8 mouse cellular contexts compared by ENCODE assay signal in genomic region chr5:142901846-142902505, GRCm38 (mm10). TPM values are rescaled to one million over a fixed set of nuclear protein-coding genes. Genes with fewer than 3 reads are reported as not detected.
DNase-seq lines count a peak whose midpoint lies in the region; ATAC-seq lines count a peak whose summit lies in the region.

No protein-coding gene starts in this region.

- DNase-seq in lung, postnatal 25 days (ENCODE audit: low spot score), result no peak
- peak; percentile 31 for DNase-seq in embryonic facial prominence, embryonic 10.5 days (ENCODE audit: low spot score)
- DNase-seq in adipocyte (ENCODE audit: low spot score), result no peak
- DNase-seq in cerebellum, postnatal 36 days, result no peak
- no peak for DNase-seq in kidney, postnatal 10 days

- no peaks in the 10 kb centered on the region for H3K9me3 ChIP-seq in lung, embryonic 16.5 days (ENCODE audit: control insufficient read depth, low read length)
- no peaks in the 10 kb centered on the region for H3K9me3 ChIP-seq in embryonic facial prominence, embryonic 10.5 days
- H3K9me3 ChIP-seq in limb, embryonic 13.5 days, result no peaks in the 10 kb centered on the region
- H3K9me3 ChIP-seq in stomach, embryonic 14.5 days (ENCODE audit: control insufficient read depth, low read depth, low read length), result no peaks in the 10 kb centered on the region

- no peak overlapping the region; the same call in 1 of the 2 replicates for H3K4me3 ChIP-seq in lung, embryonic 16.5 days (ENCODE audit: low read length)
- H3K4me3 ChIP-seq in embryonic facial prominence, embryonic 10.5 days, result peak overlapping the region; percentile 34; the same call in 1 of the 2 replicates
- H3K4me3 ChIP-seq in limb, embryonic 13.5 days, result no peak overlapping the region
- no peak overlapping the region for H3K4me3 ChIP-seq in stomach, embryonic 14.5 days (ENCODE audit: low read depth, low read length)

- ATAC-seq in lung, embryonic 16.5 days (ENCODE audit: low read depth), result no peak
- no peak for ATAC-seq in limb, embryonic 13.5 days (ENCODE audit: low FRiP score, low read depth)
- no peak for ATAC-seq in stomach, embryonic 14.5 days (ENCODE audit: insufficient number of reproducible peaks, insufficient read depth, low FRiP score, low read depth)

- peaks cover 52% of the 10 kb centered on the region for H3K36me3 ChIP-seq in lung, embryonic 16.5 days (ENCODE audit: control insufficient read depth, insufficient read depth, low read length)
- H3K36me3 ChIP-seq in embryonic facial prominence, embryonic 10.5 days (replicated peaks), result peaks cover 83% of the 10 kb centered on the region
- H3K36me3 ChIP-seq in limb, embryonic 13.5 days, result peaks cover 68% of the 10 kb centered on the region
- H3K36me3 ChIP-seq in stomach, embryonic 14.5 days (ENCODE audit: control insufficient read depth, insufficient read depth, low read length), result peaks cover 57% of the 10 kb centered on the region

- H3K27me3 ChIP-seq in lung, embryonic 16.5 days (ENCODE audit: control insufficient read depth, insufficient read depth, low read depth, low read length), result no peaks in the 10 kb centered on the region
- H3K27me3 ChIP-seq in embryonic facial prominence, embryonic 10.5 days (replicated peaks; ENCODE audit: low read depth, poor library complexity, severe bottlenecking), result no peaks in the 10 kb centered on the region; the same call in 1 of the 2 replicates
- no peaks in the 10 kb centered on the region for H3K27me3 ChIP-seq in limb, embryonic 13.5 days
- H3K27me3 ChIP-seq in stomach, embryonic 14.5 days (ENCODE audit: control insufficient read depth, insufficient read depth, low read length), result no peaks in the 10 kb centered on the region

- H3K27ac ChIP-seq in lung, embryonic 16.5 days (ENCODE audit: low read length), result 0 out of 2 replicates have a peak overlapping the region, but pooled peaks have one; percentile 14
- no peak overlapping the region for H3K27ac ChIP-seq in embryonic facial prominence, embryonic 10.5 days (replicated peaks)
- peak overlapping the region; percentile 64 for H3K27ac ChIP-seq in limb, embryonic 13.5 days
- peak overlapping the region; percentile 62; the same call in 1 of the 2 replicates for H3K27ac ChIP-seq in stomach, embryonic 14.5 days (ENCODE audit: low read length)

- WGBS in lung, embryonic 16.5 days, result 47% methylated on average over 4 of the region's 4 CpGs
- WGBS in embryonic facial prominence, embryonic 10.5 days, result 73% methylated on average over 4 of the region's 4 CpGs
- 55% methylated on average over 4 of the region's 4 CpGs for WGBS in limb, embryonic 13.5 days
- 33% methylated on average over 4 of the region's 4 CpGs for WGBS in stomach, embryonic 14.5 days

- no peak overlapping the region for H3K9ac ChIP-seq in lung, embryonic 16.5 days (ENCODE audit: low read length)
- no peak overlapping the region for H3K9ac ChIP-seq in limb, embryonic 13.5 days
- H3K9ac ChIP-seq in stomach, embryonic 14.5 days (replicated peaks; ENCODE audit: low read depth, low read length), result no peak overlapping the region

- peaks cover 13% of the 10 kb centered on the region for H3K4me1 ChIP-seq in lung, embryonic 16.5 days (replicated peaks; ENCODE audit: control insufficient read depth, insufficient read depth, low read length)
- peaks cover 20% of the 10 kb centered on the region for H3K4me1 ChIP-seq in embryonic facial prominence, embryonic 10.5 days
- peaks cover 26% of the 10 kb centered on the region for H3K4me1 ChIP-seq in limb, embryonic 13.5 days
- H3K4me1 ChIP-seq in stomach, embryonic 14.5 days (ENCODE audit: control insufficient read depth, insufficient read depth, low read length), result peaks cover 11% of the 10 kb centered on the region

- H3K4me2 ChIP-seq in lung, embryonic 16.5 days (ENCODE audit: low read depth, low read length), result no peak overlapping the region
- H3K4me2 ChIP-seq in limb, embryonic 13.5 days (replicated peaks), result no peak overlapping the region
- H3K4me2 ChIP-seq in stomach, embryonic 14.5 days (replicated peaks; ENCODE audit: low read depth, low read length), result no peak overlapping the region

RNA-seq across cellular contexts. Expression of gene Actb, which starts 4.6 kb away (rescaled TPM):
- polyA plus RNA-seq in lung, embryonic 16.5 days (2015; fragmentation: Nextera tagmentation; extraction: Ambion mirVana), result 16,153 and 18,603 TPM in 2 replicates
- polyA plus RNA-seq in embryonic facial prominence, embryonic 10.5 days (2016; fragmentation: Nextera tagmentation; extraction: Ambion mirVana), result 15,960 and 16,856 TPM in 2 replicates
- 15,880 and 15,896 TPM in 2 replicates for polyA plus RNA-seq in limb, embryonic 13.5 days (2015; fragmentation: Nextera tagmentation; extraction: Ambion mirVana)
- 17,142 and 17,567 TPM in 2 replicates for polyA plus RNA-seq in stomach, embryonic 14.5 days (2014; fragmentation: Nextera tagmentation; extraction: Ambion mirVana)

RNA-seq across cellular contexts. Expression of gene Fbxl18, which starts 6.8 kb away (rescaled TPM):
- polyA plus RNA-seq in lung, embryonic 16.5 days (2015; fragmentation: Nextera tagmentation; extraction: Ambion mirVana), result 9.5 and 10.3 TPM in 2 replicates
- 25.6 and 25.9 TPM in 2 replicates for polyA plus RNA-seq in embryonic facial prominence, embryonic 10.5 days (2016; fragmentation: Nextera tagmentation; extraction: Ambion mirVana)
- 14.1 and 16.1 TPM in 2 replicates for polyA plus RNA-seq in limb, embryonic 13.5 days (2015; fragmentation: Nextera tagmentation; extraction: Ambion mirVana)
- polyA plus RNA-seq in stomach, embryonic 14.5 days (2014; fragmentation: Nextera tagmentation; extraction: Ambion mirVana), result 9.1 and 10.5 TPM in 2 replicates

RNA-seq across cellular contexts. Expression of gene Fscn1, which starts 58.2 kb away (rescaled TPM):
- polyA plus RNA-seq in lung, embryonic 16.5 days (2015; fragmentation: Nextera tagmentation; extraction: Ambion mirVana), result 181 and 222 TPM in 2 replicates
- 759 and 790 TPM in 2 replicates for polyA plus RNA-seq in embryonic facial prominence, embryonic 10.5 days (2016; fragmentation: Nextera tagmentation; extraction: Ambion mirVana)
- polyA plus RNA-seq in limb, embryonic 13.5 days (2015; fragmentation: Nextera tagmentation; extraction: Ambion mirVana), result 421 and 428 TPM in 2 replicates
- 232 and 251 TPM in 2 replicates for polyA plus RNA-seq in stomach, embryonic 14.5 days (2014; fragmentation: Nextera tagmentation; extraction: Ambion mirVana)
